Mouse (Mus musculus) left cerebral cortex, postnatal 10 days (tissue): ENCODE measurements around the gene Cdk12. TPM values are rescaled to one million over a fixed set of nuclear protein-coding genes. Genes with fewer than 3 reads are reported as not detected.
"Not testable (repeated sequence)": the region's sequence is repeated elsewhere in the genome, so short reads cannot be mapped to it uniquely, and the experiment has no call there.

Source experiments
- DNase-seq, 2 experiments: peaks; one replicate each; pipeline ENCODE4 v3.0.0; 2021 to 2022; ENCODE audit warnings: low spot score in 2 of 2, mixed read lengths in 1 of 2; ENCODE audit errors: extremely low spot score in 1 of 2
- intact Hi-C: fragments of 180-260 bp; cut with DNase I; formaldehyde crosslinking; loops from one replicate; pipeline ENCODE4 v1.15.1; 2025
- total RNA-seq, 2 experiments: library from RNA; stranded (reverse); gene quantifications; 2 replicates each; pipeline ENCODE4 v1.2.3; 2021

Cdk12 gene
- total RNA-seq = 10 to 100 TPM; 34.4 to 35.4 TPM

- intact Hi-C loops = loop anchor here (10.0 kb wide), 1 partner anchor 168 kb away; no protein-coding TSS in a partner anchor
- peak; percentile 95 for DNase-seq
These were observed at the start of gene Cdk12 for GRCm38 (mm10) chr11:98202641-98203350. Gene Cdk12, plus strand, starts transcription at chr11:98203059.

- intact Hi-C loops = no loop called here
- no peak for DNase-seq
These were observed 47.8 kb upstream of the Cdk12 start for GRCm38 (mm10) chr11:98155094-98155493.

- no peak for DNase-seq
- intact Hi-C loops = loop anchor here (5.0 kb wide), 2 partner anchors 64 to 71 kb away; no protein-coding TSS in a partner anchor
These were observed 34.5 kb upstream of the Cdk12 start for GRCm38 (mm10) chr11:98168400-98168799.

- intact Hi-C loops = not testable (repeated sequence)
These were observed 20.7 kb upstream of the Cdk12 start for GRCm38 (mm10) chr11:98182149-98182548.

GRCm38 (mm10) chr11:98187640-98188395, 15.0 kb upstream of the Cdk12 start:
- intact Hi-C loops = no loop called here
- no peak for DNase-seq

More at GRCm38 (mm10) chr11:98182149-98182548, 20.7 kb upstream of the Cdk12 start:
- not testable (repeated sequence) for DNase-seq

- intact Hi-C loops = no loop called here
- DNase-seq = no peak
These were observed 12.0 kb upstream of the Cdk12 start for GRCm38 (mm10) chr11:98190820-98191219.

GRCm38 (mm10) chr11:98192901-98193805, 9.7 kb upstream of the Cdk12 start, which contains the start of gene Med1:
Gene Med1, minus strand, starts transcription at chr11:98193293.
- intact Hi-C loops = no loop called here
- DNase-seq = peak; percentile 93 to 95

- intact Hi-C loops = loop anchor here (10.0 kb wide), 1 partner anchor 167 kb away; no protein-coding TSS in a partner anchor
- peak in 1 of 2 experiments; percentile 9 for DNase-seq
These were observed 843 bp upstream of the Cdk12 start for GRCm38 (mm10) chr11:98201791-98202640.

- peak in 1 of 2 experiments; percentile 8 for DNase-seq
- intact Hi-C loops = loop anchor here (10.0 kb wide), 1 partner anchor 169 kb away; no protein-coding TSS in a partner anchor
These were observed 572 bp downstream of the Cdk12 start for GRCm38 (mm10) chr11:98203351-98203911.

- DNase-seq = no peak
- intact Hi-C loops = loop anchor here (10.0 kb wide), 1 partner anchor 169 kb away; no protein-coding TSS in a partner anchor
These were observed 1.1 kb downstream of the Cdk12 start for GRCm38 (mm10) chr11:98203931-98204421.

- no peak for DNase-seq
- intact Hi-C loops = loop anchor here (10.0 kb wide), 1 partner anchor 171 kb away; no protein-coding TSS in a partner anchor
These were observed 2.6 kb downstream of the Cdk12 start for GRCm38 (mm10) chr11:98205463-98205862.

- intact Hi-C loops = loop anchor here (10.0 kb wide), 1 partner anchor 171 kb away; no protein-coding TSS in a partner anchor
These were observed 3.4 kb downstream of the Cdk12 start for GRCm38 (mm10) chr11:98206281-98206680.

GRCm38 (mm10) chr11:98209661-98210060, 6.8 kb downstream of the Cdk12 start:
- intact Hi-C loops = loop anchor here (10.0 kb wide), 1 partner anchor 175 kb away; no protein-coding TSS in a partner anchor

More at GRCm38 (mm10) chr11:98206281-98206680, 3.4 kb downstream of the Cdk12 start:
- DNase-seq = not testable (repeated sequence)

GRCm38 (mm10) chr11:98213311-98213710, 10.5 kb downstream of the Cdk12 start:
- intact Hi-C loops = no loop called here
- no peak for DNase-seq

More at GRCm38 (mm10) chr11:98209661-98210060, 6.8 kb downstream of the Cdk12 start:
- not testable (repeated sequence) for DNase-seq

- DNase-seq = no peak
- intact Hi-C loops = loop anchor here (10.0 kb wide), 1 partner anchor 132 kb away; no protein-coding TSS in a partner anchor
These were observed 23.5 kb downstream of the Cdk12 start for GRCm38 (mm10) chr11:98226349-98226748.

- no peak for DNase-seq
- intact Hi-C loops = no loop called here
These were observed 35.6 kb downstream of the Cdk12 start for GRCm38 (mm10) chr11:98238416-98238815.

- intact Hi-C loops = no loop called here
- DNase-seq = no peak
These were observed 36.1 kb downstream of the Cdk12 start for GRCm38 (mm10) chr11:98238995-98239394.
